Mouse (Mus musculus): Measurements from ENCODE around the gene Rad9b.

DNA sequence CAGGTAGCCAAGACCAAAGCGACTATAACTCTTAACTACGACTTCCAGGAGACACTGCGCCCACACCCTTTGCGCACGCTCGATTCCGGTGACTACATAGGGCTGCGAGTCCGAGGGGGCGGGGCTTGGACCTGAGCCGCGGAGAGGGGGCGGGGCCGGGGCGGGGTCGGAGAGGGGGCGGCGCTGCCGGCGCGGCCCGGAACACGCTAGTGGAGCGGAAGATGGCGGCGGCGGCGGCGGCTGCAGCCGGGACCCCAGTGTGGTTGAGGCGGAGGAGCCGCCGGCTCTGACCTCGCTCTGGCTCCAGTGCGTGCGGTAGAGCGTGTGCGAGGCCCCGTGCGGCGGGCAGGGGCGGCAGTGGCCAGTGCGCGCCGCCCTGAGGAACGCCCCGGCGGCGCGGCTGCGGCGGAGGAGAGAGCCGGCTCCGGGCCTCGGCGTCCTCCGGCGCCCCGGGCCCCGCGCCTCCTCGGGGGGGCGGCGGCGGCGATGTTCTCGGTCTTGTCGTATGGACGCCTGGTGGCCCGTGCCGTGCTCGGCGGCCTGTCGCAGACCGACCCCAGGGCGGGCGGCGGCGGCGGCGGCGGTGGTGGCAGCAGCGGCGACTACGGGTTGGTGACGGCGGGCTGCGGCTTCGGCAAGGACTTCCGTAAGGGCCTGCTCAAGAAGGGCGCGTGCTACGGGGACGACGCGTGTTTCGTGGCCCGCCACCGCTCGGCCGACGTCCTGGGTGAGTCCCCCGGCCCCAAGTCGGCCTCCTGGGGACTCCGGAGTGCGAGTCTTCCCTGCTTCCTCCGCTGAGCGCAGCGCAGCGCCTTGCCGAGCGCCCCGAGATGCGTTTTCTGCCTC, 69.6 kb downstream of the Rad9b start, which contains the start of gene Pptc7:
- TF ChIP-seq EP300 (IDR thresholded peaks at IDR 0.05; ENCODE audit: low read depth) (no peak), CTCF (IDR thresholded peaks at IDR 0.05; ENCODE audit: low read depth) (no peak)
